Mouse (Mus musculus): ENCODE data around the gene Rasip1. TPM values are rescaled to one million over a fixed set of nuclear protein-coding genes. Genes with fewer than 3 reads are reported as not detected.
A peak's percentile ranks its signal among the peaks of the same experiment; 100 is the strongest.

The Rasip1 gene
- polyA plus RNA-seq, 1 experiment from 2014 or later = 6.4 TPM

GRCm38 (mm10) chr7:45638623-45639401, 11.5 kb downstream of the Rasip1 start:
- ATAC-seq (ENCODE audit: insufficient number of reproducible peaks, low FRiP score, low TSS enrichment, low read depth) (peak; percentile 71), DNase-seq (ENCODE audit: low spot score) (peak; percentile 96)
- Histone ChIP-seq H3K9me3 (ENCODE audit: control insufficient read depth, low read length) (no peaks in the 10 kb centered on the region), H3K9ac (ENCODE audit: low read length) (no peak overlapping the region), H3K36me3 (ENCODE audit: control insufficient read depth, insufficient read depth, low read length) (0 out of 2 replicates have a peak, but pooled peaks cover 2% of the 10 kb centered on the region), H3K4me1 (ENCODE audit: control insufficient read depth, insufficient read depth, low read length) (peaks cover 13% of the 10 kb centered on the region), H3K4me3 (ENCODE audit: low read depth, low read length) (peak overlapping the region; percentile 19), H3K27ac (replicated peaks; ENCODE audit: low read depth, low read length) (no peak overlapping the region), H3K4me2 (ENCODE audit: low read depth, severe bottlenecking) (peak overlapping the region; percentile 45), H3K27me3 (ENCODE audit: control insufficient read depth, insufficient read depth, low read length) (no peaks in the 10 kb centered on the region)
- 15% methylated on average over 29 of the region's 29 CpGs for WGBS

DNA sequence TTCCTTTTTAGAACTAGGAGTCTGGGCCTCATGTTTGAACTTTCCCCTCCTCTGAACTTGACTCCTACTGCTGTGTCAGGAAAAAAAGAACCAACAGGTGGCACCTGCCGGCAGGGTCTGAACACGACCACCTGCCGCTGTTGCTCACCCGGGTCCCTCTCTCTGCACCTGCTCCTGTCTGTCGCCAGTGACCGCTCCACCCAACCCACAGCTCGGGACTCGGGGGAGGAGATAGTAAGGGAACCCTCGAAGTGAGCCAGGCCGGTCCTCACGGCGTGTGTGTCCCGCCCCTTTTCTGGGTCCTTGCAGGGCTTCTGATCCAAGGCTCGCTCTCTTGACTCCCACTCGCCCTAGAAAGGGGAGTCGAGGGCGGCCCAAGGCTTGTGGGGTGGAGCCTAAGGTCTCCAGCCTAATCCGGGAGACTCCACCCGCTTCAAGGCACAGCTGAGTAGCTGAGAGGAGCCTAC, 12.3 kb downstream of the Rasip1 start, which contains the start of gene Mamstr:
Gene Mamstr, plus strand, starts transcription at position 417 of the 467 bp plus-strand sequence.
- Histone ChIP-seq H3K27me3 (ENCODE audit: control insufficient read depth, insufficient read depth, low read length) (no peaks in the 10 kb centered on the region), H3K9me3 (ENCODE audit: control insufficient read depth, low read length) (no peaks in the 10 kb centered on the region), H3K36me3 (ENCODE audit: control insufficient read depth, insufficient read depth, low read length) (0 out of 2 replicates have a peak, but pooled peaks cover 2% of the 10 kb centered on the region), H3K9ac (ENCODE audit: low read length) (no peak within 1 kb of the TSS), H3K4me1 (ENCODE audit: control insufficient read depth, insufficient read depth, low read length) (peaks cover 15% of the 10 kb centered on the region), H3K27ac (replicated peaks; ENCODE audit: low read depth, low read length) (no peak within 1 kb of the TSS), H3K4me3 (ENCODE audit: low read depth, low read length) (no peak within 1 kb of the TSS), H3K4me2 (ENCODE audit: low read depth, severe bottlenecking) (no peak within 1 kb of the TSS)
- 22% methylated on average over 19 of the region's 19 CpGs for WGBS
- no peak for DNase-seq (ENCODE audit: low spot score)
- no peak for ATAC-seq (ENCODE audit: insufficient number of reproducible peaks, low FRiP score, low TSS enrichment, low read depth)

GRCm38 (mm10) chr7:45640191-45640957, 13.1 kb downstream of the Rasip1 start:
- DNase-seq (ENCODE audit: low spot score) = no peak
- H3K9ac ChIP-seq (ENCODE audit: low read length) = no peak overlapping the region

DNA sequence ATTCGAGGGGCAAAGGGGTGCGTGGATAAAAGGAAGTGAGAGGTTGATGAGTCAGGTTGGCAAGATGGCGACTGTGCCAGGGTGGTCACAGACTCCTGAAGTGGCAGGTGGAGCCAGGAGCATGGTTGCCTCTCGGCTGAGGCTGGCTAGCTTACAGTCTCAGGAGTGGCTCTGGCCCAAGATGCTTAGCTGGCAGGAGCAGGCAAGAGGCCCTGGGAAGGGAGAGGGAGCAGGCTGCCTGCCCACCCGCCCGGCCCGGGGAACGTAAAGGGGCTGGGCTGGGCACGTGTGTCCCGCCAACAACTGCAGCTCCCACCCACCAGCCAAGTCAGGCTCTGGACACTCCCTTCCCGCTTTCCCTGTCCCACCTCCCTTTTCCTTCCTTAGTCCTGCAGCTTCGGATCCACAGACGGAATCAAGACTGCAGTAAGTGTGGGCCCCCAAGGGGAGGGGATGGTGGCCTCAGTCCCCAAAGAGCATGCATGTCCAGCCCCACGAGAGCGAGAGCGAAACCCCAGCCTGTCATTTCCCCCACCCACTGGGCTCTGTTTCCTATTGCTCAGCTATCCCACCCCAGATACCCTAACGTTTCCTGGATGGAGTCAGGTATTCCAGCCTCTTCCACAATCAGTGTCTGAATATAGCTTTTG, 14.2 kb downstream of the Rasip1 start:
- no peak overlapping the region for H3K27ac ChIP-seq (replicated peaks; ENCODE audit: low read depth, low read length)
- H3K9ac ChIP-seq (ENCODE audit: low read length) = no peak overlapping the region
- no peaks in the 10 kb centered on the region for H3K9me3 ChIP-seq (ENCODE audit: control insufficient read depth, low read length)
- no peaks in the 10 kb centered on the region for H3K27me3 ChIP-seq (ENCODE audit: control insufficient read depth, insufficient read depth, low read length)
- no peak for ATAC-seq (ENCODE audit: insufficient number of reproducible peaks, low FRiP score, low TSS enrichment, low read depth)
- H3K4me1 ChIP-seq (ENCODE audit: control insufficient read depth, insufficient read depth, low read length) = peaks cover 17% of the 10 kb centered on the region
- no peak for DNase-seq (ENCODE audit: low spot score)
- H3K4me2 ChIP-seq (ENCODE audit: low read depth, severe bottlenecking) = no peak overlapping the region
- WGBS = 66% methylated on average over 13 of the region's 17 CpGs
- H3K4me3 ChIP-seq (ENCODE audit: low read depth, low read length) = no peak overlapping the region
- H3K36me3 ChIP-seq (ENCODE audit: control insufficient read depth, insufficient read depth, low read length) = no peaks in the 10 kb centered on the region

More at GRCm38 (mm10) chr7:45640191-45640957, 13.1 kb downstream of the Rasip1 start:
- H3K27me3 ChIP-seq (ENCODE audit: control insufficient read depth, insufficient read depth, low read length) = no peaks in the 10 kb centered on the region
- H3K36me3 ChIP-seq (ENCODE audit: control insufficient read depth, insufficient read depth, low read length) = 0 out of 2 replicates have a peak, but pooled peaks cover 2% of the 10 kb centered on the region
- H3K4me1 ChIP-seq (ENCODE audit: control insufficient read depth, insufficient read depth, low read length) = peaks cover 17% of the 10 kb centered on the region
- no peaks in the 10 kb centered on the region for H3K9me3 ChIP-seq (ENCODE audit: control insufficient read depth, low read length)
- no peak overlapping the region for H3K4me3 ChIP-seq (ENCODE audit: low read depth, low read length)
- 75% methylated on average over 19 of the region's 19 CpGs for WGBS
- no peak overlapping the region for H3K27ac ChIP-seq (replicated peaks; ENCODE audit: low read depth, low read length)
- ATAC-seq (ENCODE audit: insufficient number of reproducible peaks, low FRiP score, low TSS enrichment, low read depth) = no peak
- H3K4me2 ChIP-seq (ENCODE audit: low read depth, severe bottlenecking) = no peak overlapping the region

DNA sequence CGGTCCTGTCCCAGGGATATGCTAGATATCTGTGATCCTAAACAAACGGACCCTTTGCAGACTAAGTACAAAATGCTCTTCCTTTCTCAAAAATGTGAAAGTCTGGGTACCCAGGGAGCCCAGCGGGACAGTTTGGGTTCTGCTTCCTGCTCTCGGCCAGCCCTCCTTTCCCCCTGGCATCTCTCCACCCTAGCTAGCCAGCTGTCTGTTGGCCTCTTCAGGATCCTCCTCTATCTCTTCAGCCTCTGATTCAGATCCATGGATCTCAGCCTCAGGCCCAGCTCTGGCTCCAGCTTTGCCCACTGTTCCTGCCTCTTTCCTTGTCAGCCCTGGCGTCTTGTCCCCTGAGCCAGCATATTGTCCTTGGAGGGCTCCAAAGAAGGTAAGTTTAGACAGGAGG, 14.8 kb downstream of the Rasip1 start:
- no peak overlapping the region for H3K27ac ChIP-seq (replicated peaks; ENCODE audit: low read depth, low read length)
- ATAC-seq (ENCODE audit: insufficient number of reproducible peaks, low FRiP score, low TSS enrichment, low read depth) = no peak
- no peak for DNase-seq (ENCODE audit: low spot score)
- H3K4me3 ChIP-seq (ENCODE audit: low read depth, low read length) = no peak overlapping the region
- peaks cover 17% of the 10 kb centered on the region for H3K4me1 ChIP-seq (ENCODE audit: control insufficient read depth, insufficient read depth, low read length)
- no peak overlapping the region for H3K9ac ChIP-seq (ENCODE audit: low read length)
- no peaks in the 10 kb centered on the region for H3K9me3 ChIP-seq (ENCODE audit: control insufficient read depth, low read length)
- H3K27me3 ChIP-seq (ENCODE audit: control insufficient read depth, insufficient read depth, low read length) = no peaks in the 10 kb centered on the region
- WGBS = 88% methylated on average over 5 of the region's 5 CpGs
- H3K36me3 ChIP-seq (ENCODE audit: control insufficient read depth, insufficient read depth, low read length) = no peaks in the 10 kb centered on the region
- peak overlapping the region; percentile 68 for H3K4me2 ChIP-seq (ENCODE audit: low read depth, severe bottlenecking)

- Histone ChIP-seq H3K4me1 (ENCODE audit: control insufficient read depth, insufficient read depth, low read length) (peaks cover 17% of the 10 kb centered on the region), H3K4me3 (ENCODE audit: low read depth, low read length) (peak overlapping the region; percentile 41), H3K36me3 (ENCODE audit: control insufficient read depth, insufficient read depth, low read length) (no peaks in the 10 kb centered on the region), H3K27ac (replicated peaks; ENCODE audit: low read depth, low read length) (peak overlapping the region; percentile 88), H3K9me3 (ENCODE audit: control insufficient read depth, low read length) (no peaks in the 10 kb centered on the region), H3K9ac (ENCODE audit: low read length) (peak overlapping the region; percentile 78), H3K27me3 (ENCODE audit: control insufficient read depth, insufficient read depth, low read length) (no peaks in the 10 kb centered on the region), H3K4me2 (ENCODE audit: low read depth, severe bottlenecking) (peak overlapping the region; percentile 68)
- 40% methylated on average over 16 of the region's 16 CpGs for WGBS
- ATAC-seq (ENCODE audit: insufficient number of reproducible peaks, low FRiP score, low TSS enrichment, low read depth) (no peak), DNase-seq (ENCODE audit: low spot score) (no peak)
Observed at GRCm38 (mm10) chr7:45642503-45643255, 15.4 kb downstream of the Rasip1 start.

GRCm38 (mm10) chr7:45643441-45644178, 16.3 kb downstream of the Rasip1 start:
- H3K36me3 ChIP-seq (ENCODE audit: control insufficient read depth, insufficient read depth, low read length) = no peaks in the 10 kb centered on the region
- DNase-seq (ENCODE audit: low spot score) = peak; percentile 97
- peak overlapping the region; percentile 41 for H3K4me3 ChIP-seq (ENCODE audit: low read depth, low read length)
- H3K4me2 ChIP-seq (ENCODE audit: low read depth, severe bottlenecking) = peak overlapping the region; percentile 68
- no peaks in the 10 kb centered on the region for H3K27me3 ChIP-seq (ENCODE audit: control insufficient read depth, insufficient read depth, low read length)
- under 1% methylated on average over 28 of the region's 28 CpGs for WGBS
- peak overlapping the region; percentile 88 for H3K27ac ChIP-seq (replicated peaks; ENCODE audit: low read depth, low read length)
- peak; percentile 92 for ATAC-seq (ENCODE audit: insufficient number of reproducible peaks, low FRiP score, low TSS enrichment, low read depth)
- peak overlapping the region; percentile 78 for H3K9ac ChIP-seq (ENCODE audit: low read length)
- H3K4me1 ChIP-seq (ENCODE audit: control insufficient read depth, insufficient read depth, low read length) = peaks cover 15% of the 10 kb centered on the region
- no peaks in the 10 kb centered on the region for H3K9me3 ChIP-seq (ENCODE audit: control insufficient read depth, low read length)
